Mouse (Mus musculus) C2C12 (cell line): Measurements from ENCODE around the gene Tcf25.

Experiments used
- CEBPB ChIP-seq: IDR thresholded peaks from one replicate; pipeline ENCODE4 v1.6.1; 2011; ENCODE audit warnings: low read depth, mild to moderate bottlenecking, control low read depth, moderate library complexity
- CTCF ChIP-seq: IDR thresholded peaks from one replicate; pipeline ENCODE4 v1.5.1; 2011; ENCODE audit not compliant: control insufficient read depth, insufficient read depth, insufficient read length
- MYOD1 ChIP-seq: IDR thresholded peaks from one replicate; pipeline ENCODE4 v1.6.1; 2011; ENCODE audit warnings: low read depth; ENCODE audit not compliant: control insufficient read depth, insufficient read length
- MYOG ChIP-seq: IDR thresholded peaks from one replicate; pipeline ENCODE4 v1.6.1; 2011; ENCODE audit not compliant: control insufficient read depth, insufficient read length; ENCODE audit errors: extremely low read depth
- USF1 ChIP-seq: IDR thresholded peaks from one replicate; pipeline ENCODE4 v1.6.1; 2011; ENCODE audit warnings: low read depth, mild to moderate bottlenecking, control low read depth, moderate library complexity

DNA sequence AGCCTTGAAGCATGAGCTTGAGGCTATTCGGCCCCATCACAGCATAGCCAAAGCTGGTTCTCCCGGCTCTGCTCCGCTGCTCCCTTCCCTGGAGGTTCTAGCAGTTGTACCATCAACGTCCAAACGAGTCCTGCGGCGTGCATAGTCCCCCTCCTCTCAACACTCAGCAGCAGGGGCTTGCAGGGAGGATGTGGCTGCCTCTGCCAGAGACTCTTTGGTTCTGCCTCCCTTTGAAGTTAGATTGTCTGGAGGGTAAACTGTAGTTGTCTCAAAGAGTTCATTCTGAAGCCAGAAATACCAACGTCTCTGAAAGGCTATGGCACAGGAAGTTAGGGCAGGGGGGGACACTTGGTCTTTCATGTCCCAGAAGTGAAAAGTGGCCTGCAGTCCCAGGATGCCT is 31.0 kb downstream of the Tcf25 start:
- TF ChIP-seq CTCF: no peak
- TF ChIP-seq USF1: no peak
- TF ChIP-seq CEBPB: no peak
- no peak for TF ChIP-seq MYOD1
- TF ChIP-seq MYOG: no peak
